Mouse (Mus musculus): ENCODE measurements around the gene Krtap4-9.
A peak's percentile ranks its signal among the peaks of the same experiment; 100 is the strongest.
"Not testable (repeated sequence)": the region's sequence is repeated elsewhere in the genome, so short reads cannot be mapped to it uniquely, and the experiment has no call there.

The Krtap4-9 gene

GRCm38 (mm10) chr11:99784900-99785299 is at the start of gene Krtap4-9:
Krtap4-9 (plus strand) TSS chr11:99785200.
- not testable (repeated sequence) for DNase-seq

GRCm38 (mm10) chr11:99743985-99744384 is 41.0 kb upstream of the Krtap4-9 start:
- DNase-seq: no peak

GRCm38 (mm10) chr11:99758877-99759276 is 26.1 kb upstream of the Krtap4-9 start:
- peak in 1 of 2 experiments; percentile 4 for DNase-seq

GRCm38 (mm10) chr11:99768410-99768809 is 16.6 kb upstream of the Krtap4-9 start:
- no peak for DNase-seq

- not testable (repeated sequence) for DNase-seq
Measured at GRCm38 (mm10) chr11:99772813-99773212, 12.2 kb upstream of the Krtap4-9 start, which contains the start of gene Gm11595. Gm11595 (minus strand) TSS chr11:99772913.

GRCm38 (mm10) chr11:99778401-99778800 is 6.6 kb upstream of the Krtap4-9 start:
- no peak for DNase-seq

- no peak for DNase-seq
Measured at GRCm38 (mm10) chr11:99780604-99781003, 4.4 kb upstream of the Krtap4-9 start, which contains the start of gene Krtap4-8. Krtap4-8 (minus strand) TSS chr11:99780704.

GRCm38 (mm10) chr11:99793367-99793766 is 8.4 kb downstream of the Krtap4-9 start, which contains the start of gene Gm11596:
Gm11596 (minus strand) TSS chr11:99793467.
- DNase-seq: no peak

- DNase-seq: not testable (repeated sequence)
Measured at GRCm38 (mm10) chr11:99798832-99799231, 13.8 kb downstream of the Krtap4-9 start, which contains the start of gene Gm11569. Gm11569 (minus strand) TSS chr11:99798932.

- not testable (repeated sequence) for DNase-seq
Measured at GRCm38 (mm10) chr11:99804346-99804745, 19.3 kb downstream of the Krtap4-9 start, which contains the start of gene Gm11554. Gm11554 (minus strand) TSS chr11:99804446.

- DNase-seq: not testable (repeated sequence)
Measured at GRCm38 (mm10) chr11:99809792-99810191, 24.8 kb downstream of the Krtap4-9 start, which contains the start of gene Krtap4-13. Krtap4-13 (minus strand) TSS chr11:99809892.

- DNase-seq: not testable (repeated sequence)
Measured at GRCm38 (mm10) chr11:99815566-99815965, 30.6 kb downstream of the Krtap4-9 start, which contains the start of gene Gm11564. Gm11564 (minus strand) TSS chr11:99815666.

Data from cerebellum, postnatal 14 days (tissue).